Mouse (Mus musculus): ENCODE data around the gene Pou5f2.

Pou5f2 gene

DNA sequence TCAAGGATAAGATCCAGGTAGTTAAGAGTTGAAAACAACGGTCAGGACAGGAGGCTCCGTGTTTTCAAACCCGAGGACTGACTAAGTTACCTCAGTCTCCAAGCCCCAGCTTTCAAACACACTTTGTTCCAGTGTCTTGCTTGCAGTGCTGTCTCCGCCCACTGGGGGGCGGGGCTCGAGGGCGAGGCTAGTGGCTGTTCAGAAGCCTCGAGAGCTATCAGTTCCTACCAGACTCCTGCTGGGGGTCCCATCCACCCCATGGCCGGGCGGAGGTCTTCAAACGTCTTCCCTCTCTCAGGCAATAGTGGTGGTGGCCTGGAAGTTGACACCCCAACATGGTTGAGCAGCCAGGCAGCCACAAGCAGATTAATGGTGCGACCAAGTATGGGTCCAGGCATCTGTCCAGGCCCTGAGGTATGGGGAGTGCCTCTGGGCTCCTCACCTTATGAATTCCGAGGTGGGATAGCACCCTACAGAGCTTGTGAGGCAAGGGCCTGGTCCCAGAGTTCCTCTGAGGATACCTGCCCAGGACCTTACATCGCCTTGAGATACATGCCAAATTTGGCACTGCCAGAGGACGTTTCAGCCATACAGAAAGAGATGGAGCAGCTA is at the start of gene Pou5f2:
Gene Pou5f2 (plus strand): TSS at position 220 of the 612 bp plus-strand sequence.
- no peak for DNase-seq

DNA sequence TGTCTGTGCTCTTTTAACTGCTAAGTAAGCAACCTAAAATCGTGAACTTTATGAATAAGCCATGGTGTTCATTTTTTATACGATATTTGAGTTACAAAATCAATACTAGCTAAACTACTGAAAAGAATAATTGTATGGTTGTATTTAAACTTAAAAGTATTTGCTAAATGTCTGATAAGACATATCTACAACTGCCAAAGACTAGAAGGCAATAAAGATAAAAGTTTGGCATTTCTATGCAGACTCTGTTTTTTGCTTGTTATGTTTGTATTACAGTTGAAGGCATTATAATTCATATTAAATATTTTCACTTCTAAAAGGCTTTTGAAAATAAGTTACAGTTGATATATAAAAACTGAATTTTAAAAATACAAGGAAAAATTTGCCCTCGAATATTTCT is 48.5 kb upstream of the Pou5f2 start:
- DNase-seq, result no peak

- no peak for DNase-seq
Measured at GRCm38 (mm10) chr13:77977121-77977520, 47.6 kb upstream of the Pou5f2 start.

GRCm38 (mm10) chr13:77982105-77982851 is 42.4 kb upstream of the Pou5f2 start:
- no peak for DNase-seq

DNA sequence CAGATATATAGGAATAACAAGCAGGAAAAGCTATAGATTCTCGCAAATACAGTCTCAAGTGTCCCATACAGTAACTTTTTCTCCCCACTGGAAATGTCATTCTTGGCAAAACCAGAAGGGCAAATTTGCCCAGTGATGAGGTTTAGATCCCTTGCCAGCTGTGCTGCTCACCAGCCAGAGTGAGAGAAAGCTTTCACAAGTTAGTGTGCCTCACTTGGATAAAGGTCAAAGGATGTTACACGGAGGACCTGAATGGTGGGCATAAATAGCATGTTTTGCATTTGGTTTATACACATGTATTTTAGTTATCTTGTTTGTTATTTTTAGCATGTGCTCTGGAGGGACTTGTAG is 41.9 kb upstream of the Pou5f2 start:
- no peak for DNase-seq

DNA sequence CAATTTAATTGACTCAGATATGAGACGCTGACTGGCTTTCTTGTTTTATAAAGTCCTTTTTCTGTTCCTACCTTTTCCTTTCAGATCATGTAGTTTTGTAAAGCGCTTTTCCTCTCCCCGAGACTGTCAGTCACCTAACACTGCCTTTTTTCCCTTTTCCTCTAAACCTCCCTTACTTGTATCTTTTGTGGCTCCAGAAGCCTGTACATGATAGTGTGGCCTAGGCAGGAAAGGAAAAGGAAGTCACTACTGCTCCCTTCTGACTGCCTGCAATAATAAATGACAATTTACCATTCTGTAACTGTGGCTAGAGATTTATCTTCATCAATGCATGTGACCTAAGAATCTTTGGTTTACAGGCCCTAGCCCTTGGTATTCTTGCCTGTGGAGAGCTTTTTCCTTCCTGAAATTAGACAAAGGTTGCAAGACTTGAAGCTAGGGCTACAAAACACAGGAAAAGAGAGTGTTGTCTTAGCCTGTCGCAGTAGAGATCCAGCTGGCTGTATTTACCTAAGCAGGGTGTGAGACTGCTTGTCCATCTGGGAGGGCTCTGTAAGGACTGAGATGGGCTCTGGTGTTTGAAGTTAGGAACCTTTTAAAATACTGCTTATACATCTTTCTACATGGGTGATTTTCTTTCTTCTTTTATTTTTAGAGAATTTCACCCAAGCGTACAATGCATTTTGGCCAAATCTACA is 33.4 kb upstream of the Pou5f2 start:
- no peak for DNase-seq

DNA sequence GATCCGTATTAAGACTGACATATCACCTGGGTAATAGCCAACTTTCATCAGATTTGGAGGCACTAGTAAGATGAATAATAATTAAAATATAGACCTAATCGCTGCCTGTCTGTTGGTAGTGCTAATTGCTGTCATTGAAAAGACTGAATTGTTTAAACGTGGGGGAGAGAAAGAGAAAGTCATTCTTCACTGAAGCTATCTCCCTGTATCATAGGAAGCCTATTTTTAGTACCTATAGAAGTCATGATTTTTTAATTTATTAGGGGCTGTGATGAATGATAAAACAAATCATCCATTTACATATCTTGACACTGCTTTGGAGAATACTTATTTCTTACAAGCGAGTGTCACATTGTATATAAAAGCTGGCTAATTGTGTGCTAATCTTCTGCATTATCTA is 20.1 kb upstream of the Pou5f2 start:
- no peak for DNase-seq

GRCm38 (mm10) chr13:78005344-78005743 is 19.4 kb upstream of the Pou5f2 start:
- no peak for DNase-seq

DNA sequence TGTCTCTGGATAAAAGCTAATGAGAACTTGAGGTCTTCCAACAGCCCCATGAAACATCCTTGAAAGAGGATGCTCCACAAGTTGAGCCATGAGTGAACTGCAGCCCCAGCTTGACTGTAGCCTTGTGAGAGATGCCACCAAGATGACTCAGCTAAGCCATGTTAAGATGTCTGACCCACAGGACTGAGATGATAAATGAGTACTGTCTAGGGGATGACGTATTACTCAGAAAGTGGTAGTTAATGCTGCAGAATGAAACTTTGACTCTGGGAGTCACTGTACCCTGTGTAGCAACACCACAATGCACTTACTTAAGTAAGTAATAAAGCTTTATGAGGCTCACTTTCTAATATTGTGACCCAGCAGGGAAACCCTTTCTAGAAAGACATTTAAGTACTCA is 14.5 kb upstream of the Pou5f2 start:
- DNase-seq, result no peak

DNA sequence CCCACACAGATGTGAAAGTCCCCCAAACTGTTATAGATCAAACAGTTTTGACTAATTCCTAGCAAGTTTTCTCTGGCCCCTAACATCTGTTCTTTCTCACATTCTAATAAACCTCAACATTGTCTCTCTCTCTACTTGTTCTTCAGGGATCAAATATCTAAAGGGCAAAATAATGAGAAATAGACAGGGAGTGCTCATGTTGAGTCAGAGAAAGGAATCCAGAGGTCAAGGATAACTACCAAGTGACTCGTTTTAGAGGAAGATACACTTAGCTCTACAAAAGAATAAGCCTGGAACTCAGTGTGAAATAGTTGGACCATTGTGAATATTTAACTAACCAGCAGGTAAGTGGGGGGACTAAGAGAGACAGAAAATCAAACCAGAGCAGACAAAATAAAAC is 8.1 kb downstream of the Pou5f2 start:
- DNase-seq, result no peak

DNA sequence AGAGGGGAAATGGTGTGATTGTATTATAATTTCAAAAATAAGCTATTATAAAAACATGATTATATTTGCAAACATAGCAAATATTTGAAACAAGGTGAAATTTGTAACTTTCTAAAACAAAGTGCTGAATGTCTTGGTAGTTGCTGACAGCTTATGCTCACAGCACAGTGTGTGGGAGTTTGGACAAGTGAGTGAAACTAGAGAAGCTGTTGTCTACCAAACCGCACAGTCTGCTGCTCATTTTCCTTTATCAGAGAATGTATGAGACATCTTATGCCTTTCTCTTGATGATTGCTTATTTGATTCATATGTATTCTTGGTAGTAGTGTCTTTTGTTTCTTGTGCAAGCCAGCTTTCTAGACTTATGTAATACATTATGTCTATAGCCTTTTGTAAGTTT is 12.5 kb downstream of the Pou5f2 start:
- DNase-seq, result no peak

GRCm38 (mm10) chr13:78043203-78043602 is 18.5 kb downstream of the Pou5f2 start:
- no peak for DNase-seq

DNA sequence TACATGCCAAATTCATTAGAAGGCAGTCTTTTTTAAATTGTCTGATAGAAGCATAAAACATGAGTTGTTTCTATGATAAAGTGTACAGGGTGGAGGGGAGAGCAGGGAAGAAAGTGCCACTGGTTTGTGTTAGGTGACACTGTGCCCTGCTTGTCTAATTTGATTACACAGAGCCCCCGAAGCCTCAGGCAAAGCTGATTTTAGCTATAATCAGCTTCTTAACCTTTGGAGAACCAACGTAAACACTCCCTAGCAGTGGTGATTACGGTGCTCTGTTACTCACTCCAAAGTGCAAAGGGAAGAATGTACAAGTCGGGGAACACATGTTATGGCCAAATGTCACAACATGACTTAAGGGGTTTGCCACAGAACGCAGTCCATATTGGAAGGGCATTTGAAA is 20.4 kb downstream of the Pou5f2 start:
- no peak for DNase-seq
